Mouse (Mus musculus): ENCODE results near the gene Ppp1r16b. TPM values are rescaled to one million over a fixed set of nuclear protein-coding genes. Genes with fewer than 3 reads are reported as not detected.

Ppp1r16b gene
- total and polyA plus RNA-seq, 3 experiments = under 0.01 to 0.67 TPM; not detected in 1

DNA sequence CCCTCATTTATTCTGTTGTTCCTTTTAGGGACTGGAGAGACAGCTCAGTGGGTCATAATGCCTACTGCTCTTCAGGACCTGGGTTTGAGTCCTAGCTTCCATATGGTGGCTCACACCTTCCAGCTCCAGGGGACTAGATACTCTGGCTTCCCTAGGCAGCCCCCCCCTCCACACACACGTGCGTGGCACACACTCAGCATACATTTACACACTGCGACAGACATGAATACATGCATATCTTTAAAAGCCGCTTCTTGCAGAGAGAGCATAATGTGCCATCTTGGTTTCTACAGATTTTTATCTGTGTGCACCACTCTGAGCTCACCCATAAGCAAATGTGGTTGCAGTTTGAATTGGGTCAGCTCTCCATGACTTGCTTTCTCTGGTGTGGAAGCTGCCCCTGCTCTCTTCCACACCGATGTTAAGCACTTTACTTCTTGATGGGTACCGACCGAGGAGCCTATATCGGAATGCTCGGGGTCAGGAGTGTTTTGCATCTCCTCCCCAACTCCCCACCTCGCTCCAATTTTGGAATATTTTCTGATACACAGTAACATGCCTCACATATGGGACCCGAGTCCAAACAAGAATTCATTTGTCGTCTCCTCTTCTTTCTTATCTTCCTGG lies 10.8 kb downstream of the Ppp1r16b start:
- Histone ChIP-seq H3K27ac (ENCODE audit: control insufficient read depth, low read depth, low read length) (no peak overlapping the region), H3K79me2 (ENCODE audit: control insufficient read depth, insufficient read depth, low read length, poor library complexity) (no peaks in the 10 kb centered on the region), H3K4me1 (ENCODE audit: control insufficient read depth in 1 of 2, insufficient read depth in 2 of 2, low read length in 2 of 2) (no peaks in the 10 kb centered on the region), H3K9me3 (replicated peaks; ENCODE audit: insufficient read depth, low read length) (no peaks in the 10 kb centered on the region), H3K9ac (ENCODE audit: control insufficient read depth, low read depth, low read length, poor library complexity, severe bottlenecking) (no peak overlapping the region), H3K27me3 (ENCODE audit: control insufficient read depth in 1 of 2, insufficient read depth in 2 of 2, low read length in 2 of 2) (no peaks in the 10 kb centered on the region), H3K36me3 (ENCODE audit: control insufficient read depth in 1 of 2, insufficient read depth in 2 of 2, low read length in 2 of 2) (no peaks in the 10 kb centered on the region), H3K4me3 (ENCODE audit: control insufficient read depth in 1 of 2, insufficient read depth in 1 of 2, low read depth in 2 of 2, low read length in 2 of 2) (no peak overlapping the region)
- TF ChIP-seq KAT2A (conservative IDR thresholded peaks at IDR 0.05; ENCODE audit: low read depth, low read length) = no peak
- TF ChIP-seq BHLHE40 (IDR thresholded peaks at IDR 0.05; ENCODE audit: borderline replicate concordance, low read depth, low read length) = no peak
- TF ChIP-seq HCFC1 (IDR thresholded peaks at IDR 0.05; ENCODE audit: low read depth, low read length) = no peak
- TF ChIP-seq ZKSCAN1 (IDR thresholded peaks at IDR 0.05; ENCODE audit: low read depth, low read length) = no peak
- TF ChIP-seq ZNF384 (IDR thresholded peaks at IDR 0.05; ENCODE audit: low read depth, low read length) = no peak
- TF ChIP-seq ELF1 (IDR thresholded peaks at IDR 0.05; ENCODE audit: low read depth, low read length) = no peak
- TF ChIP-seq SIN3A (IDR thresholded peaks at IDR 0.05; ENCODE audit: low read length) = no peak
- TF ChIP-seq CTCF (IDR thresholded peaks at IDR 0.05 in 2 of 3, conservative IDR thresholded peaks at IDR 0.05 in 1 of 3; ENCODE audit: control insufficient read depth in 1 of 3, insufficient read depth in 1 of 3, low read depth in 2 of 3, low read length in 3 of 3, poor library complexity in 1 of 3, severe bottlenecking in 1 of 3) = no peak
- TF ChIP-seq RAD21 (IDR thresholded peaks at IDR 0.05; ENCODE audit: low read depth, low read length) = no peak
- no peak for TF ChIP-seq MYC (IDR thresholded peaks at IDR 0.05; ENCODE audit: low read depth, low read length)
- no peak for TF ChIP-seq USF1 (IDR thresholded peaks at IDR 0.05; ENCODE audit: low read depth, low read length)
- TF ChIP-seq NRF1 (IDR thresholded peaks at IDR 0.05; ENCODE audit: insufficient read depth, low read depth, low read length, poor library complexity, severe bottlenecking) = no peak
- no peak for TF ChIP-seq UBTF (IDR thresholded peaks at IDR 0.05; ENCODE audit: borderline replicate concordance, insufficient read depth, low read depth, low read length)
- TF ChIP-seq TBP (IDR thresholded peaks at IDR 0.05; ENCODE audit: low read depth, low read length) = no peak
- no peak for TF ChIP-seq MEF2A (IDR thresholded peaks at IDR 0.05; ENCODE audit: extremely low read depth, insufficient replicate concordance, low read depth, low read length, poor library complexity, severe bottlenecking)
- TF ChIP-seq USF2 (IDR thresholded peaks at IDR 0.05; ENCODE audit: borderline replicate concordance in 1 of 2, insufficient read depth in 1 of 2, low read depth in 1 of 2, low read length in 2 of 2) = no peak
- DNase-seq (ENCODE audit: low read depth, low spot score) = no peak

DNA sequence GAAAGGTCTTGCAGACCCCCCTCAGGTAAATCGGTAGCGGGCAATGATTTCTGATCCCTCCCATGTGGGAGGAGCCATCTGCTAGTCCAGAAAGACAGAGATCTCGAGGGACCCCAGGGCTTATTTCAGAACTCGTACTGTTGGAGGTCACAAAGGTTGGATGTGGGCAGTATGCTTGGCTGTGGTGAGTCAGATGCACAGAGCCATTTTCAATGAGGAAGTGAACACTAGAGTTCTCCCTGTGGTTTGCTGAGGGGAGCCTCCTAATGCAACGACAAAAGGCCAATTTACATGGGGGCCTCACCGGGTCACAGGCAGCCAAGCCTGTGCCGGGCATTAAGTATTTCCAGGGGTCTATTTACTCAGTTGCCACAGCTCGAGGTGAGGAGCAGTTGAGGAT lies 12.7 kb downstream of the Ppp1r16b start:
- TF ChIP-seq HCFC1 (IDR thresholded peaks at IDR 0.05; ENCODE audit: low read depth, low read length) = no peak
- TF ChIP-seq TCF12 (IDR thresholded peaks at IDR 0.05; ENCODE audit: low read depth, low read length) = no peak
- no peak for TF ChIP-seq RCOR1 (IDR thresholded peaks at IDR 0.05; ENCODE audit: low read depth, low read length)
- TF ChIP-seq MYC (IDR thresholded peaks at IDR 0.05; ENCODE audit: low read depth, low read length) = no peak
- no peak for TF ChIP-seq MXI1 (IDR thresholded peaks at IDR 0.05; ENCODE audit: low read depth, low read length)
- TF ChIP-seq CHD1 (IDR thresholded peaks at IDR 0.05; ENCODE audit: low read depth, low read length) = no peak
- no peak for TF ChIP-seq GATA1 (IDR thresholded peaks at IDR 0.05; ENCODE audit: low read depth, low read length)
- no peak for TF ChIP-seq BHLHE40 (IDR thresholded peaks at IDR 0.05; ENCODE audit: borderline replicate concordance, low read depth, low read length)
- TF ChIP-seq POLR2AphosphoS5 (IDR thresholded peaks at IDR 0.05; ENCODE audit: borderline replicate concordance, low read depth, low read length) = no peak
- TF ChIP-seq ELF1 (IDR thresholded peaks at IDR 0.05; ENCODE audit: low read depth, low read length) = no peak
- no peak for TF ChIP-seq GABPA (IDR thresholded peaks at IDR 0.05; ENCODE audit: low read depth, low read length)
- no peak for TF ChIP-seq TAL1 (IDR thresholded peaks at IDR 0.05; ENCODE audit: low read length)
- no peak for TF ChIP-seq ZNF384 (IDR thresholded peaks at IDR 0.05; ENCODE audit: low read depth, low read length)
- no peak for TF ChIP-seq EP300 (IDR thresholded peaks at IDR 0.05; ENCODE audit: low read depth in 1 of 2, low read length in 2 of 2)
- TF ChIP-seq USF1 (IDR thresholded peaks at IDR 0.05; ENCODE audit: low read depth, low read length) = no peak
- TF ChIP-seq CTCF (IDR thresholded peaks at IDR 0.05 in 2 of 3, conservative IDR thresholded peaks at IDR 0.05 in 1 of 3; ENCODE audit: control insufficient read depth in 1 of 3, insufficient read depth in 1 of 3, low read depth in 2 of 3, low read length in 3 of 3, poor library complexity in 1 of 3, severe bottlenecking in 1 of 3) = no peak
- TF ChIP-seq MAFK (IDR thresholded peaks at IDR 0.05; ENCODE audit: borderline replicate concordance, low read depth, low read length) = no peak
- TF ChIP-seq ZMIZ1 (IDR thresholded peaks at IDR 0.05; ENCODE audit: low read depth, low read length) = no peak
- TF ChIP-seq USF2 (IDR thresholded peaks at IDR 0.05; ENCODE audit: borderline replicate concordance in 1 of 2, insufficient read depth in 1 of 2, low read depth in 1 of 2, low read length in 2 of 2) = no peak
- Histone ChIP-seq H3K9me3 (replicated peaks; ENCODE audit: insufficient read depth, low read length) (no peaks in the 10 kb centered on the region), H3K79me2 (ENCODE audit: control insufficient read depth, insufficient read depth, low read length, poor library complexity) (no peaks in the 10 kb centered on the region), H3K27ac (ENCODE audit: control insufficient read depth, low read depth, low read length) (no peak overlapping the region), H3K9ac (ENCODE audit: control insufficient read depth, low read depth, low read length, poor library complexity, severe bottlenecking) (no peak overlapping the region), H3K4me3 (ENCODE audit: control insufficient read depth in 1 of 2, insufficient read depth in 1 of 2, low read depth in 2 of 2, low read length in 2 of 2) (no peak overlapping the region), H3K4me1 (ENCODE audit: control insufficient read depth in 1 of 2, insufficient read depth in 2 of 2, low read length in 2 of 2) (no peaks in the 10 kb centered on the region), H3K27me3 (ENCODE audit: control insufficient read depth in 1 of 2, insufficient read depth in 2 of 2, low read length in 2 of 2) (0 out of 4 replicates have a peak, but pooled peaks cover 0 to 1% of the 10 kb centered on the region in 2 experiments), H3K36me3 (ENCODE audit: control insufficient read depth in 1 of 2, insufficient read depth in 2 of 2, low read length in 2 of 2) (no peaks in the 10 kb centered on the region)
- no peak for DNase-seq (ENCODE audit: low read depth, low spot score)
